Mouse (Mus musculus): ENCODE data around the gene Tktl1. TPM values are rescaled to one million over a fixed set of nuclear protein-coding genes. Genes with fewer than 3 reads are reported as not detected.

The Tktl1 gene
- polyA plus RNA-seq, 1 experiment from 2014 or later: not detected

DNA sequence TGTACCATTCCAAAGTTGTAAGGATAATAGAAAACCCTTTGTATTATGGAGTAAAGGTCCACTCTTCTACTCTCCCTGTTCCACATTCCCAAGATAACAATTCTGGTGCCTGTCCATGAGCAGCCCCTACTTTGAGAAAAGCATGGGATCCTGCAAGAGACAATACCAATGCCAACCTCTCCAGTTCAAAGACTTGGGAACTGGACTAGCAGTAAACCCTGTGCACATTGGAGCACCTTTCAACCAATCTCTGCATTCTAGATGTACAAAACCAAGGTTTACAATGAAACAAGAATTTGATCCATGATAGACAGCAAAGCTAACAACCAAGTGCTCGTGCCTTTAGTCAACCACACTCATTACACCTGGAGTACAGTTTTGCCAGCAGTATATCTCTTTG is 68.0 kb downstream of the Tktl1 start:
- WGBS: 36% methylated on average over 1 of the region's 1 CpGs
- Histone ChIP-seq H3K27ac (peak overlapping the region; percentile 91), H3K4me1 (peaks cover 19% of the 10 kb centered on the region), H3K9me3 (replicated peaks) (no peaks in the 10 kb centered on the region), H3K4me2 (peak overlapping the region; percentile 69), H3K36me3 (ENCODE audit: poor library complexity, severe bottlenecking) (peaks cover 30% of the 10 kb centered on the region), H3K27me3 (no peaks in the 10 kb centered on the region), H3K4me3 (peak overlapping the region; percentile 58), H3K9ac (peak overlapping the region; percentile 80)
- ATAC-seq: no peak

DNA sequence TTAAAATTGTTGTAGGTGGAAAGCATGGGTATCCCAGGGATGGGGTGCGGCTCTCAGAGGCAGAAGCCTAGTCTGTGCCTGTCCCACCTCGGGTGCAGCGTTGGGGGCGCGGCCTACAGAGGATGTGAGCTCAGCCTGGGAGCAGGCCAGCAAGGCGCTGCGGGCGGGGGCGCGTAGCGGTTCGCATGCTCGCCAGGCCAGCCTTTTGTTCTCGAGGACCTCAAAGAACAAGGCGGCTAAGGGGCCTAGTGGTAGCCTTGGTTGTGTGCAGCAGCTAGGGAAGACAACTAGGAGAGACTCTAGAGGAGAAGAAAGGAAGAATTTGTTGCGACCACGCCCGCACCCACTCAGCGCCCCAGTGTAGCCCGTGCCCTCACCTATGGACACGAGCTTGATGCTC is 68.6 kb downstream of the Tktl1 start:
- Histone ChIP-seq H3K27ac (peak overlapping the region; percentile 91), H3K27me3 (no peaks in the 10 kb centered on the region), H3K4me2 (peak overlapping the region; percentile 69), H3K9ac (peak overlapping the region; percentile 80), H3K36me3 (ENCODE audit: poor library complexity, severe bottlenecking) (peaks cover 24% of the 10 kb centered on the region), H3K4me3 (peak overlapping the region; percentile 58), H3K4me1 (peaks cover 19% of the 10 kb centered on the region), H3K9me3 (replicated peaks) (no peaks in the 10 kb centered on the region)
- peak; percentile 52 for ATAC-seq
- 21% methylated on average over 15 of the region's 21 CpGs for WGBS

DNA sequence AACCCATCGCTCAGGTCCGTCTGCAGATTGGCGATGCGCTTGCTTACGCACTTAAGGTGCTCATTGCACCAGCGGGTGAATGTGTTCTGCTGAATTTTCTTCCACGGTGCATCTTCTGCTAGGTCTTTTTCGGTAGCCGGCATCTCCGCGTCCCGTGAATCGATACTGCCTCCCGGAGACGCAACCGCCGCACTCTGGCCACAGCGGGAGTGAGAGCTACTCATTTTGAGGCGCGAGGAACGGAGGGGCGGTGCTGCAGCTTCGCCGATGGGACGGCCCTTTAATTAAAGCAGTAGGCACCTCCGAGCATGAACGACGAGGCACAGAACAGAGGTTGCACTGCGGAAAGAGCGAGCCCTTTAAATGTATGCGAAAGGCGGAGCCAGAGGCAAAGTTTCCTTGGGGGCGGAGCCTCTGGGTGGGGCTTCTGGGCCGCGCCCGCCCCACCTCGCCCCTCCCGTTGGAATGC is 69.2 kb downstream of the Tktl1 start:
- peak overlapping the region; percentile 58 for H3K4me3 ChIP-seq
- peak overlapping the region; percentile 69 for H3K4me2 ChIP-seq
- H3K36me3 ChIP-seq (ENCODE audit: poor library complexity, severe bottlenecking): peaks cover 18% of the 10 kb centered on the region
- 24% methylated on average over 38 of the region's 38 CpGs for WGBS
- peak overlapping the region; percentile 91 for H3K27ac ChIP-seq
- peak; percentile 92 for ATAC-seq
- peak overlapping the region; percentile 80 for H3K9ac ChIP-seq
- H3K27me3 ChIP-seq: no peaks in the 10 kb centered on the region
- H3K4me1 ChIP-seq: peaks cover 19% of the 10 kb centered on the region
- H3K9me3 ChIP-seq (replicated peaks): no peaks in the 10 kb centered on the region

DNA sequence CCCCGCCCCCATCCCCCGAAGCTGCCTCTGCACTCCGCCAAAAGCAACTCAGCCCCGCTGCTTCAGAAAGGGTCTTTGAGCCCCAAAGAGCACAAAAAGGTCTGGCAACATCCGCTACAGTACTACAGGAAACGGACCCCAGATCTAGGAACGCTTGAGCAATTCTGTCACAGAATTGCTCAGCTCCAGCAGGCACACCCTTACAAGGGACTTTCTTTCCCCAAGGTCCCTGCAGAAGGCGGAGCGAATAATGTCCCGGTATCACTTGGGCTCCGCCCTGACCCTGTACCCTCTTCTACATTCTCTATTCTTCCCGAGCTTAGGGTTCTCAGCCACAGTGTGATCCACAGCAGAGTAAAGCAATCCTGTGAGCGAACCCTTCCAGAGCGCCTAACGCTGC is 69.6 kb downstream of the Tktl1 start:
- Histone ChIP-seq H3K27ac (peak overlapping the region; percentile 68; the same call in 1 of the 2 replicates), H3K27me3 (no peaks in the 10 kb centered on the region), H3K4me1 (peaks cover 19% of the 10 kb centered on the region), H3K4me2 (peak overlapping the region; percentile 69), H3K36me3 (ENCODE audit: poor library complexity, severe bottlenecking) (peaks cover 14% of the 10 kb centered on the region), H3K9ac (peak overlapping the region; percentile 59), H3K9me3 (replicated peaks) (no peaks in the 10 kb centered on the region), H3K4me3 (peak overlapping the region; percentile 58)
- WGBS: 20% methylated on average over 14 of the region's 15 CpGs
- peak; percentile 13 for ATAC-seq

DNA sequence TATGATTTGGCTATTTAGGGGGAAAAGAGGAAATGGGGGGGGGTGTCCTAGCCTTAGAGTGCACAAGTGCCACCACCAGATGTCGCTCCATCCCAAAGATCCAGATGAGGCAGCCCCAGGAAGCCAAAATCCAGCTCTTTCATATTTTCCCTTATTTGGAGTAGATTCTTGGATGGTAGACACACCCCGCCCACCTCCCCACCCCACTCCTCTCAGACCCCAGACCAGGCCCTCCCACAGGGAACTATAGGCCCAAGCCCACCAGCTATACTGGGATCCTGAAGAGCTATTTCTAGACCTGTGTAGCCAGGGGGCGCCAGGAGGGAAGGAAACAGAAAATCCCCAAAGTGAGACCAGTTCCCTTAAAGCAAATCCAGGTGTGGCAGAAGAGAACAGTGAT is 71.6 kb downstream of the Tktl1 start:
- Histone ChIP-seq H3K4me3 (no peak overlapping the region), H3K9ac (no peak overlapping the region), H3K4me2 (peak overlapping the region; percentile 64), H3K27ac (no peak overlapping the region), H3K27me3 (no peaks in the 10 kb centered on the region), H3K4me1 (peaks cover 14% of the 10 kb centered on the region), H3K9me3 (replicated peaks) (no peaks in the 10 kb centered on the region), H3K36me3 (ENCODE audit: poor library complexity, severe bottlenecking) (no peaks in the 10 kb centered on the region)
- ATAC-seq: no peak
- 15% methylated on average over 3 of the region's 3 CpGs for WGBS

DNA sequence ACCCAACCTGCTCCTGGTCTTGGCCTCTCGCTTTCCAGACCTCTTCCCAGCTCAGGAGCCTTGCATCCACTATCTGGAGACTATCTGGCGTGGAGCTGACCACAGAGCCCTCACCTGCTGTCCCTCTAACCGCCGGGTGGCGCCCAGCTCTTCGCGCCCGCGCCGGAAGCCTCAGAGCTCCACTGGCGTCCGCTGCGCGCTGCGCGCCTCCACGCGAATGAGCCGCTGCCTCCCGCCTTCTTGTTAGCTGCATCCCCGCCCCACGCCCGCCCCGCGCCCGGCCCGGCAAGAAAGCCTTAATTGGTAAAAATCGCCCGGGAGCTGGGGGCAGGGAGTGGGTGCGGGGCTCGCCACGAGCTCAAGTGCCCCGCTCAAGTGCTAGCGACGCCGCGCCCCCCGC is 72.6 kb downstream of the Tktl1 start, which contains the start of gene Flna:
Gene Flna, minus strand, starts transcription at position 206 of the 400 bp plus-strand sequence.
- H3K36me3 ChIP-seq (ENCODE audit: poor library complexity, severe bottlenecking): no peaks in the 10 kb centered on the region
- 17% methylated on average over 38 of the region's 38 CpGs for WGBS
- H3K4me2 ChIP-seq: peak within 1 kb of the TSS; percentile 64
- ATAC-seq: no peak
- H3K27me3 ChIP-seq: no peaks in the 10 kb centered on the region
- H3K9ac ChIP-seq: peak within 1 kb of the TSS; percentile 68
- H3K9me3 ChIP-seq (replicated peaks): no peaks in the 10 kb centered on the region
- H3K4me1 ChIP-seq: peaks cover 7% of the 10 kb centered on the region; the same call in 1 of the 2 replicates
- peak within 1 kb of the TSS; percentile 43 for H3K4me3 ChIP-seq
- H3K27ac ChIP-seq: no peak within 1 kb of the TSS

DNA sequence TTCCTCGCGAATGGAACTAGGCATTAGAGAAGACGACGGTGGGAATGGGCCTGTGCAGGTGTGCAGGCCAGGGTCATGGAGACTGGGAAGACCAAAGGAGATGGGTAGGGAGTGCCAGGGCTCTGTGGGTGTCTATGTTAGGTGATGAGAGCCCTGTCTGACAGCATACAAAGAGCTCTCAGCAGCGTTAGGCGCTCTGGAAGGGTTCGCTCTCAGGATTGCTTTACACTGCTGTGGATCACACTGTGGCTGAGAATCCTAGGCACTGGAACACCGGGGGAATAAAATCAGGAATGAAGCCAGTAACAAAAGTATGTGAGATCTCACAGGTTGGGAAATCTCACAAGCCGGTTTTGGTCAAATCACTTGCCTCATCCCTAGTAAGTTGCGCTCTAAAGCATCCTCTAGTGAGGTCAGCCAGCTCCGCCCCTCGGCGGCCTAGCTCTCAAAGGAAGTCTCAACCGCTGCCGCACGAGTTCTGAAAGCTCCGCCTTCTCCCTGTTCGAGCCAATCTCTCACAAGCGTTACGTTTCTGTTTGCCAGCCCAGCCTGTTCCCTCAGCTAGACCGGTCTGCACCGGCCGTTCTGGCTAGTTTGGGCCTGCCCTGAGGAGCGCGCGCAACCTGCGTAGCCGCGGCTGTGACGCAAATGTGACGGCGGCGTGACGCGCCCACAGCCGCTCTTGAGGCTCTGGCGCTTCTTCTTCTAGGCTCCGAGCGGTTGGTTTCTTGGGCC is 77.3 kb downstream of the Tktl1 start, which contains the start of gene Emd:
Gene Emd, plus strand, starts transcription at position 535 of the 735 bp plus-strand sequence.
- Histone ChIP-seq H3K27ac (peak within 1 kb of the TSS; percentile 88), H3K36me3 (ENCODE audit: poor library complexity, severe bottlenecking) (peaks cover 7% of the 10 kb centered on the region; the same call in 1 of the 2 replicates), H3K9me3 (replicated peaks) (no peaks in the 10 kb centered on the region), H3K4me1 (peaks cover 8% of the 10 kb centered on the region), H3K4me3 (peak within 1 kb of the TSS; percentile 56), H3K9ac (peak within 1 kb of the TSS; percentile 74), H3K4me2 (peak within 1 kb of the TSS; percentile 67), H3K27me3 (no peaks in the 10 kb centered on the region)
- ATAC-seq: peak; percentile 97
- 27% methylated on average over 39 of the region's 39 CpGs for WGBS

DNA sequence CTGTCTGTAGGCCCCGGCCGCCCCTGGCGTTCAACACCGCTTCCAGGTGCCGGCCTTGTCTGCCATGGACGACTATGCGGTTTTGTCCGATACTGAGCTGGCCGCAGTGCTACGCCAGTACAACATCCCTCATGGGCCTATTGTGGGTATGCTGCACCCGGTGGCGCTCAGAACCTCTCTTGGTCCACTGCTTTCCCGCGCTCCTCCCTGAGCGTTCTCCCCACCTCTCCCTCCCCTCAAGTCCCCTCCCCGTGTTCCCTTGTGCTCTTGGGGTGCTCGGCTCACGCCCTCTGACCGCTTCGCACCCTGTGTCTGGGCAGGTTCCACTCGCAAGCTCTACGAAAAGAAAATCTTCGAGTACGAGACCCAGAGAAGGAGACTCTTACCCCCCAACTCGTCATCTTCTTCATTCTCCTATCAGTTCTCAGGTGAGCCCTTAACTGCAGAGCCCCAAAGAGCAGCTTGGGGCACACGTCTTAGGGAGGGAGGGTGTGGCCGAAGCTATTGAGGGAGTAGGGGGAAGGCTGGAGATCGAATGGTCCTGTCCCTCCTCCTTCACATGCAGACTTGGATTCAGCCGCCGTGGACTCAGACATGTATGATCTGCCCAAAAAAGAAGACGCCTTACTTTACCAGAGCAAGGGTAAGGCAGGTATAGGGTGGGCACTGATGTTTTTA is 78.0 kb downstream of the Tktl1 start:
- Histone ChIP-seq H3K9me3 (replicated peaks) (no peaks in the 10 kb centered on the region), H3K27me3 (no peaks in the 10 kb centered on the region), H3K36me3 (ENCODE audit: poor library complexity, severe bottlenecking) (peaks cover 7% of the 10 kb centered on the region; the same call in 1 of the 2 replicates), H3K9ac (peak overlapping the region; percentile 74), H3K4me3 (peak overlapping the region; percentile 56), H3K27ac (peak overlapping the region; percentile 88), H3K4me1 (peaks cover 7% of the 10 kb centered on the region), H3K4me2 (peak overlapping the region; percentile 67)
- 15% methylated on average over 24 of the region's 31 CpGs for WGBS
- peak; percentile 67 for ATAC-seq

DNA sequence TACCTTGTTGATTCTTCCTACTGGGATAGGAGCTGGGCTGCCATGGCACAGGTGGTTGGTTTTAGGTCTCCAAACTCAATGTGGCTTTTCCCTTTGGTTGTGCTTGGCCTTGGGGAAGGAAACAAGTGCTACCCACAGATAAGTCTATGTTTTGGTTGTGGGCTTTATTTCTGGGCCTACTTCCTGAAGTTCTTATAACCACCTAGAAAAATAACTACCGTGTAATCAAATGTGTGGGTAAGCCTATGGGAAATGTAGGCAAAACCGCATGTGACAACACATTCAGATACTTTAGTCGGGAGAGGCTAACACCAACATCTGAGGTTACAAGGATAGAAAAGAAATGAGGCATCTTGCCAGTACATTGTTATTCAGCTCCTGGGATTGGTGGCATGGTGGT is 80.7 kb downstream of the Tktl1 start:
- Histone ChIP-seq H3K9ac (no peak overlapping the region), H3K4me3 (no peak overlapping the region), H3K4me2 (no peak overlapping the region), H3K27me3 (no peaks in the 10 kb centered on the region), H3K27ac (no peak overlapping the region), H3K4me1 (peaks cover 7% of the 10 kb centered on the region), H3K9me3 (replicated peaks) (no peaks in the 10 kb centered on the region), H3K36me3 (ENCODE audit: poor library complexity, severe bottlenecking) (peaks cover 7% of the 10 kb centered on the region; the same call in 1 of the 2 replicates)
- 93% methylated on average over 3 of the region's 3 CpGs for WGBS
- no peak for ATAC-seq

Other genes with a start within 250 kb of the Tktl1 start
- 7.2 and 8.9 TPM in 2 replicates for gene Renbp, start 246.4 kb upstream of the Tktl1 start, polyA plus RNA-seq (2015; fragmentation: Nextera tagmentation; extraction: Ambion mirVana)
- 59.4 and 68.9 TPM in 2 replicates for gene Hcfc1, start 210.9 kb upstream of the Tktl1 start, polyA plus RNA-seq (2015; fragmentation: Nextera tagmentation; extraction: Ambion mirVana)
- gene Irak1, start 153.3 kb upstream of the Tktl1 start, polyA plus RNA-seq (2015; fragmentation: Nextera tagmentation; extraction: Ambion mirVana): 38.9 and 39.4 TPM in 2 replicates
- gene Opn1mw, start 49.8 kb upstream of the Tktl1 start, polyA plus RNA-seq (2015; fragmentation: Nextera tagmentation; extraction: Ambion mirVana): not detected in 2 replicates
- gene Mecp2, start 41.9 kb upstream of the Tktl1 start, polyA plus RNA-seq (2015; fragmentation: Nextera tagmentation; extraction: Ambion mirVana): 17.7 and 18.3 TPM in 2 replicates
- gene Tex28, start 9.4 kb upstream of the Tktl1 start, polyA plus RNA-seq (2015; fragmentation: Nextera tagmentation; extraction: Ambion mirVana): not detected in 2 replicates
- gene Flna, start 72.6 kb downstream of the Tktl1 start, polyA plus RNA-seq (2015; fragmentation: Nextera tagmentation; extraction: Ambion mirVana): 102 and 128 TPM in 2 replicates
- 22.5 and 23.1 TPM in 2 replicates for gene Emd, start 77.4 kb downstream of the Tktl1 start, polyA plus RNA-seq (2015; fragmentation: Nextera tagmentation; extraction: Ambion mirVana)
- 601 and 642 TPM in 2 replicates for gene Rpl10, start 93.6 kb downstream of the Tktl1 start, polyA plus RNA-seq (2015; fragmentation: Nextera tagmentation; extraction: Ambion mirVana)
- gene Taz, start 104.7 kb downstream of the Tktl1 start, polyA plus RNA-seq (2015; fragmentation: Nextera tagmentation; extraction: Ambion mirVana): 80.6 and 88.4 TPM in 2 replicates
- gene Dnase1l1, start 105.1 kb downstream of the Tktl1 start, polyA plus RNA-seq (2015; fragmentation: Nextera tagmentation; extraction: Ambion mirVana): 1.5 and 2.7 TPM in 2 replicates
- 125 and 138 TPM in 2 replicates for gene Atp6ap1, start 119.8 kb downstream of the Tktl1 start, polyA plus RNA-seq (2015; fragmentation: Nextera tagmentation; extraction: Ambion mirVana)
- 731 and 768 TPM in 2 replicates for gene Gdi1, start 127.7 kb downstream of the Tktl1 start, polyA plus RNA-seq (2015; fragmentation: Nextera tagmentation; extraction: Ambion mirVana)
- gene Fam50a, start 135.8 kb downstream of the Tktl1 start, polyA plus RNA-seq (2015; fragmentation: Nextera tagmentation; extraction: Ambion mirVana): 66.2 and 70.3 TPM in 2 replicates
- 42.9 and 46.5 TPM in 2 replicates for gene Plxna3, start 151.8 kb downstream of the Tktl1 start, polyA plus RNA-seq (2015; fragmentation: Nextera tagmentation; extraction: Ambion mirVana)
- 101 and 116 TPM in 2 replicates for gene Lage3, start 176.4 kb downstream of the Tktl1 start, polyA plus RNA-seq (2015; fragmentation: Nextera tagmentation; extraction: Ambion mirVana)
- 67.8 and 79.5 TPM in 2 replicates for gene Ubl4a, start 196.0 kb downstream of the Tktl1 start, polyA plus RNA-seq (2015; fragmentation: Nextera tagmentation; extraction: Ambion mirVana)
- gene Slc10a3, start 196.1 kb downstream of the Tktl1 start, polyA plus RNA-seq (2015; fragmentation: Nextera tagmentation; extraction: Ambion mirVana): 6.6 and 7.8 TPM in 2 replicates
- 31.6 and 34.5 TPM in 2 replicates for gene Fam3a, start 216.0 kb downstream of the Tktl1 start, polyA plus RNA-seq (2015; fragmentation: Nextera tagmentation; extraction: Ambion mirVana)
- gene Ikbkg, start 216.0 kb downstream of the Tktl1 start, polyA plus RNA-seq (2015; fragmentation: Nextera tagmentation; extraction: Ambion mirVana): 18.3 and 20.6 TPM in 2 replicates

Measured in forebrain, embryonic 13.5 days (tissue).